Mouse (Mus musculus): Measurements from ENCODE around the gene Hip1. TPM values are rescaled to one million over a fixed set of nuclear protein-coding genes. Genes with fewer than 3 reads are reported as not detected.
A peak's percentile ranks its signal among the peaks of the same experiment; 100 is the strongest.

Gene Hip1
- total RNA-seq, 1 experiment = 42.9 TPM

GRCm38 (mm10) chr5:135505442-135505841 lies 39.5 kb downstream of the Hip1 start:
- Histone ChIP-seq H3K27ac (ENCODE audit: insufficient read depth, low read depth, low read length, poor library complexity, severe bottlenecking) (no peak overlapping the region), H3K9me3 (ENCODE audit: control insufficient read depth, insufficient read depth, low read depth, low read length) (no peaks in the 10 kb centered on the region), H3K9ac (ENCODE audit: insufficient read depth, low read depth, low read length, poor library complexity, severe bottlenecking) (no peak overlapping the region), H3K4me1 (ENCODE audit: control insufficient read depth in 2 of 2, insufficient read depth in 2 of 2, low read length in 2 of 2, poor library complexity in 1 of 2) (no peaks in the 10 kb centered on the region; a peak in 1 of 4 replicates), H3K4me3 (ENCODE audit: insufficient read depth in 1 of 2, low read depth in 1 of 2, low read length in 2 of 2, poor library complexity in 1 of 2, severe bottlenecking in 1 of 2) (no peak overlapping the region), H3K36me3 (ENCODE audit: control insufficient read depth, insufficient read depth, low read length, poor library complexity, severe bottlenecking) (no peaks in the 10 kb centered on the region)
- TF ChIP-seq HCFC1 (IDR thresholded peaks at IDR 0.05; ENCODE audit: borderline replicate concordance, insufficient read depth, low read length) (no peak), MAFK (IDR thresholded peaks at IDR 0.05; ENCODE audit: insufficient read depth, low read depth, low read length) (no peak), CHD2 (IDR thresholded peaks at IDR 0.05; ENCODE audit: low read depth, low read length) (no peak), ZNF384 (IDR thresholded peaks at IDR 0.05; ENCODE audit: low read depth, low read length) (no peak)
- peak; percentile 60 for DNase-seq (ENCODE audit: low read depth, low spot score)
- in situ Hi-C loops (cut with MboI; ENCODE audit: low sequenced_read_pairs in 2 of 2, unreplicated experiment in 2 of 2) = no loop called here

- no peaks in the 10 kb centered on the region; a peak in 1 of 4 replicates for H3K4me1 ChIP-seq (ENCODE audit: control insufficient read depth in 2 of 2, insufficient read depth in 2 of 2, low read length in 2 of 2, poor library complexity in 1 of 2)
- H3K27ac ChIP-seq (ENCODE audit: insufficient read depth, low read depth, low read length, poor library complexity, severe bottlenecking) = no peak overlapping the region
- no peak overlapping the region for H3K9ac ChIP-seq (ENCODE audit: insufficient read depth, low read depth, low read length, poor library complexity, severe bottlenecking)
- no peak for DNase-seq (ENCODE audit: low read depth, low spot score)
- H3K4me3 ChIP-seq (ENCODE audit: insufficient read depth in 1 of 2, low read depth in 1 of 2, low read length in 2 of 2, poor library complexity in 1 of 2, severe bottlenecking in 1 of 2) = no peak overlapping the region
- H3K9me3 ChIP-seq (ENCODE audit: control insufficient read depth, insufficient read depth, low read depth, low read length) = no peaks in the 10 kb centered on the region
- in situ Hi-C loops (cut with MboI; ENCODE audit: low sequenced_read_pairs in 2 of 2, unreplicated experiment in 2 of 2) = no loop called here
- TF ChIP-seq ZC3H11A (IDR thresholded peaks at IDR 0.05; ENCODE audit: borderline replicate concordance, low read depth, low read length) (no peak), ZNF384 (IDR thresholded peaks at IDR 0.05; ENCODE audit: low read depth, low read length) (no peak), MAFK (IDR thresholded peaks at IDR 0.05; ENCODE audit: insufficient read depth, low read depth, low read length) (no peak), HCFC1 (IDR thresholded peaks at IDR 0.05; ENCODE audit: borderline replicate concordance, insufficient read depth, low read length) (no peak), CHD2 (IDR thresholded peaks at IDR 0.05; ENCODE audit: low read depth, low read length) (no peak)
- H3K36me3 ChIP-seq (ENCODE audit: control insufficient read depth, insufficient read depth, low read length, poor library complexity, severe bottlenecking) = no peaks in the 10 kb centered on the region
Measured at GRCm38 (mm10) chr5:135502931-135503330, 42.0 kb downstream of the Hip1 start.

GRCm38 (mm10) chr5:135502027-135502426 lies 42.9 kb downstream of the Hip1 start:
- no peak overlapping the region for H3K9ac ChIP-seq (ENCODE audit: insufficient read depth, low read depth, low read length, poor library complexity, severe bottlenecking)
- no peaks in the 10 kb centered on the region for H3K36me3 ChIP-seq (ENCODE audit: control insufficient read depth, insufficient read depth, low read length, poor library complexity, severe bottlenecking)
- no peaks in the 10 kb centered on the region; a peak in 1 of 4 replicates for H3K4me1 ChIP-seq (ENCODE audit: control insufficient read depth in 2 of 2, insufficient read depth in 2 of 2, low read length in 2 of 2, poor library complexity in 1 of 2)
- H3K9me3 ChIP-seq (ENCODE audit: control insufficient read depth, insufficient read depth, low read depth, low read length) = no peaks in the 10 kb centered on the region
- TF ChIP-seq HCFC1 (IDR thresholded peaks at IDR 0.05; ENCODE audit: borderline replicate concordance, insufficient read depth, low read length) = no peak
- TF ChIP-seq CHD2 (IDR thresholded peaks at IDR 0.05; ENCODE audit: low read depth, low read length) = no peak
- TF ChIP-seq MAFK (IDR thresholded peaks at IDR 0.05; ENCODE audit: insufficient read depth, low read depth, low read length) = no peak
- no peak for TF ChIP-seq ZNF384 (IDR thresholded peaks at IDR 0.05; ENCODE audit: low read depth, low read length)
- no peak for TF ChIP-seq ZC3H11A (IDR thresholded peaks at IDR 0.05; ENCODE audit: borderline replicate concordance, low read depth, low read length)
- in situ Hi-C loops (cut with MboI; ENCODE audit: low sequenced_read_pairs in 2 of 2, unreplicated experiment in 2 of 2) = no loop called here
- no peak for DNase-seq (ENCODE audit: low read depth, low spot score)
- H3K4me3 ChIP-seq (ENCODE audit: insufficient read depth in 1 of 2, low read depth in 1 of 2, low read length in 2 of 2, poor library complexity in 1 of 2, severe bottlenecking in 1 of 2) = no peak overlapping the region
- H3K27ac ChIP-seq (ENCODE audit: insufficient read depth, low read depth, low read length, poor library complexity, severe bottlenecking) = no peak overlapping the region

- Histone ChIP-seq H3K36me3 (ENCODE audit: control insufficient read depth, insufficient read depth, low read length, poor library complexity, severe bottlenecking) (no peaks in the 10 kb centered on the region), H3K4me3 (ENCODE audit: insufficient read depth in 1 of 2, low read depth in 1 of 2, low read length in 2 of 2, poor library complexity in 1 of 2, severe bottlenecking in 1 of 2) (no peak overlapping the region), H3K27ac (ENCODE audit: insufficient read depth, low read depth, low read length, poor library complexity, severe bottlenecking) (no peak overlapping the region), H3K9ac (ENCODE audit: insufficient read depth, low read depth, low read length, poor library complexity, severe bottlenecking) (no peak overlapping the region), H3K4me1 (ENCODE audit: control insufficient read depth in 2 of 2, insufficient read depth in 2 of 2, low read length in 2 of 2, poor library complexity in 1 of 2) (no peaks in the 10 kb centered on the region; a peak in 1 of 4 replicates), H3K9me3 (ENCODE audit: control insufficient read depth, insufficient read depth, low read depth, low read length) (no peaks in the 10 kb centered on the region)
- no peak for TF ChIP-seq CHD2 (IDR thresholded peaks at IDR 0.05; ENCODE audit: low read depth, low read length)
- no peak for TF ChIP-seq MAFK (IDR thresholded peaks at IDR 0.05; ENCODE audit: insufficient read depth, low read depth, low read length)
- TF ChIP-seq ZC3H11A (IDR thresholded peaks at IDR 0.05; ENCODE audit: borderline replicate concordance, low read depth, low read length) = no peak
- TF ChIP-seq HCFC1 (IDR thresholded peaks at IDR 0.05; ENCODE audit: borderline replicate concordance, insufficient read depth, low read length) = no peak
- no peak for TF ChIP-seq ZNF384 (IDR thresholded peaks at IDR 0.05; ENCODE audit: low read depth, low read length)
- no peak for DNase-seq (ENCODE audit: low read depth, low spot score)
- in situ Hi-C loops (cut with MboI; ENCODE audit: low sequenced_read_pairs in 2 of 2, unreplicated experiment in 2 of 2) = no loop called here
Measured at GRCm38 (mm10) chr5:135498914-135499313, 46.0 kb downstream of the Hip1 start.
